Mouse (Mus musculus): ENCODE data around the gene App. TPM values are rescaled to one million over a fixed set of nuclear protein-coding genes. Genes with fewer than 3 reads are reported as not detected.

Gene App
- polyA plus RNA-seq, 1 experiment from 2014 or later, result 239 TPM

DNA sequence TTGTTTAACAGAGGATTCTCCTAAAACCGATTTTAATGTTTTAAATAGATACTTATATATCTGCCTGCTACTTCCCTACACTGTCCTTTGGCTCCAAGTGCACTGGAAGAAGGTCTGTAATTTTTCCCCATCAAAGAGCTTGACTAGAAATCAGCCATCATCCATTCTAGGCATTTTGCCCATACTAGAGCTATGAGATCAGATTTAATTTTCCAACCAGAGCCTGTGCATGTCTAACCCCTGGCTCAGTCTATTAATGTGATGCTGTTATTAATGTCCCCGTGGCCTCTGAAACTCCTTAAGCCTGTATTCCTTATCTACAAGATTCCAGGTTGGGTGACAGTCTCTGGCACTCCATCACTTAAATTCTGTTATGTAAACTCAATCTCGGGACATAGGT is 190.1 kb downstream of the App start:
- DNase-seq (ENCODE audit: low spot score) (peak; percentile 70), ATAC-seq (ENCODE audit: low read depth) (no peak)
- Histone ChIP-seq H3K27ac (replicated peaks; ENCODE audit: low read depth, low read length) (no peak overlapping the region), H3K9me3 (ENCODE audit: control insufficient read depth, low read length) (no peaks in the 10 kb centered on the region), H3K36me3 (ENCODE audit: control insufficient read depth, insufficient read depth, low read length) (peaks cover 7% of the 10 kb centered on the region; the same call in 1 of the 2 replicates), H3K4me1 (ENCODE audit: control insufficient read depth, insufficient read depth, low read length) (peaks cover 5% of the 10 kb centered on the region; the same call in 1 of the 2 replicates), H3K4me2 (ENCODE audit: low read depth, low read length) (no peak overlapping the region), H3K9ac (ENCODE audit: low read depth, low read length) (no peak overlapping the region), H3K4me3 (ENCODE audit: low read depth, low read length) (no peak overlapping the region), H3K27me3 (replicated peaks; ENCODE audit: control insufficient read depth, insufficient read depth, low read length) (no peaks in the 10 kb centered on the region)
- WGBS, result 74% methylated on average over 3 of the region's 3 CpGs

- ATAC-seq (ENCODE audit: low read depth), result no peak
Measured at GRCm38 (mm10) chr16:84982589-84982988, 191.0 kb downstream of the App start.

GRCm38 (mm10) chr16:84978589-84978988 is 195.0 kb downstream of the App start:
- no peak overlapping the region for H3K4me2 ChIP-seq (ENCODE audit: low read depth, low read length)
- H3K36me3 ChIP-seq (ENCODE audit: control insufficient read depth, insufficient read depth, low read length), result peaks cover 30% of the 10 kb centered on the region
- H3K9me3 ChIP-seq (ENCODE audit: control insufficient read depth, low read length), result no peaks in the 10 kb centered on the region
- no peaks in the 10 kb centered on the region for H3K4me1 ChIP-seq (ENCODE audit: control insufficient read depth, insufficient read depth, low read length)
- no peak for DNase-seq (ENCODE audit: low spot score)
- no peak overlapping the region for H3K9ac ChIP-seq (ENCODE audit: low read depth, low read length)
- H3K4me3 ChIP-seq (ENCODE audit: low read depth, low read length), result no peak overlapping the region
- WGBS, result 59% methylated on average over 5 of the region's 5 CpGs
- ATAC-seq (ENCODE audit: low read depth), result no peak
- no peaks in the 10 kb centered on the region for H3K27me3 ChIP-seq (replicated peaks; ENCODE audit: control insufficient read depth, insufficient read depth, low read length)
- no peak overlapping the region for H3K27ac ChIP-seq (replicated peaks; ENCODE audit: low read depth, low read length)

More at GRCm38 (mm10) chr16:84982589-84982988, 191.0 kb downstream of the App start:
- Histone ChIP-seq H3K4me1 (ENCODE audit: control insufficient read depth, insufficient read depth, low read length) (peaks cover 5% of the 10 kb centered on the region; the same call in 1 of the 2 replicates), H3K27ac (replicated peaks; ENCODE audit: low read depth, low read length) (no peak overlapping the region), H3K36me3 (ENCODE audit: control insufficient read depth, insufficient read depth, low read length) (peaks cover 10% of the 10 kb centered on the region), H3K4me2 (ENCODE audit: low read depth, low read length) (no peak overlapping the region), H3K4me3 (ENCODE audit: low read depth, low read length) (no peak overlapping the region), H3K27me3 (replicated peaks; ENCODE audit: control insufficient read depth, insufficient read depth, low read length) (no peaks in the 10 kb centered on the region), H3K9me3 (ENCODE audit: control insufficient read depth, low read length) (no peaks in the 10 kb centered on the region), H3K9ac (ENCODE audit: low read depth, low read length) (no peak overlapping the region)
- 88% methylated on average over 3 of the region's 3 CpGs for WGBS
- DNase-seq (ENCODE audit: low spot score), result no peak

DNA sequence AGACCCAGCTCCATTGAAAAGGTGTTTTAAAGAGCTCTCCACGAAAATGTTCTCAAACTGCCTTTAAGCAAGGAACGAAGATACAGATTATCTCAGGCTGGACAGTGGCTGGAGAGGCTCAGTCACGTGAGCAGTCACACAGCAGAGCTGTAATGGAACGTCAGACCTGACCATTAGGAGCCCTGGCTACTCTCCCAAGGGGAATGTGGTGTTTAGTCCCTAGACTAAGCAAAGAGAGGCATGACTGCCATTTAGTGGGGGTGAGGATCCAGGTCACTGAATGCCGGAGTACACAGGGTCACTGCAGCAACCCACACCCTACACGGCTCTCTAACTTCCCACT is 199.4 kb downstream of the App start:
- Histone ChIP-seq H3K27me3 (replicated peaks; ENCODE audit: control insufficient read depth, insufficient read depth, low read length) (no peaks in the 10 kb centered on the region), H3K9me3 (ENCODE audit: control insufficient read depth, low read length) (no peaks in the 10 kb centered on the region), H3K36me3 (ENCODE audit: control insufficient read depth, insufficient read depth, low read length) (peaks cover 61% of the 10 kb centered on the region), H3K9ac (ENCODE audit: low read depth, low read length) (no peak overlapping the region), H3K4me2 (ENCODE audit: low read depth, low read length) (no peak overlapping the region), H3K27ac (replicated peaks; ENCODE audit: low read depth, low read length) (no peak overlapping the region), H3K4me1 (ENCODE audit: control insufficient read depth, insufficient read depth, low read length) (no peaks in the 10 kb centered on the region), H3K4me3 (ENCODE audit: low read depth, low read length) (no peak overlapping the region)
- 83% methylated on average over 6 of the region's 6 CpGs for WGBS
- ATAC-seq (ENCODE audit: low read depth) (no peak), DNase-seq (ENCODE audit: low spot score) (no peak)

- Histone ChIP-seq H3K9me3 (ENCODE audit: control insufficient read depth, low read length) (no peaks in the 10 kb centered on the region), H3K27ac (replicated peaks; ENCODE audit: low read depth, low read length) (no peak overlapping the region), H3K27me3 (replicated peaks; ENCODE audit: control insufficient read depth, insufficient read depth, low read length) (no peaks in the 10 kb centered on the region), H3K9ac (ENCODE audit: low read depth, low read length) (no peak overlapping the region), H3K4me1 (ENCODE audit: control insufficient read depth, insufficient read depth, low read length) (no peaks in the 10 kb centered on the region), H3K36me3 (ENCODE audit: control insufficient read depth, insufficient read depth, low read length) (peaks cover 66% of the 10 kb centered on the region), H3K4me2 (ENCODE audit: low read depth, low read length) (no peak overlapping the region), H3K4me3 (ENCODE audit: low read depth, low read length) (no peak overlapping the region)
- WGBS, result 93% methylated on average over 15 of the region's 15 CpGs
- ATAC-seq (ENCODE audit: low read depth) (no peak), DNase-seq (ENCODE audit: low spot score) (no peak)
Measured at GRCm38 (mm10) chr16:84973446-84974175, 200.0 kb downstream of the App start.

DNA sequence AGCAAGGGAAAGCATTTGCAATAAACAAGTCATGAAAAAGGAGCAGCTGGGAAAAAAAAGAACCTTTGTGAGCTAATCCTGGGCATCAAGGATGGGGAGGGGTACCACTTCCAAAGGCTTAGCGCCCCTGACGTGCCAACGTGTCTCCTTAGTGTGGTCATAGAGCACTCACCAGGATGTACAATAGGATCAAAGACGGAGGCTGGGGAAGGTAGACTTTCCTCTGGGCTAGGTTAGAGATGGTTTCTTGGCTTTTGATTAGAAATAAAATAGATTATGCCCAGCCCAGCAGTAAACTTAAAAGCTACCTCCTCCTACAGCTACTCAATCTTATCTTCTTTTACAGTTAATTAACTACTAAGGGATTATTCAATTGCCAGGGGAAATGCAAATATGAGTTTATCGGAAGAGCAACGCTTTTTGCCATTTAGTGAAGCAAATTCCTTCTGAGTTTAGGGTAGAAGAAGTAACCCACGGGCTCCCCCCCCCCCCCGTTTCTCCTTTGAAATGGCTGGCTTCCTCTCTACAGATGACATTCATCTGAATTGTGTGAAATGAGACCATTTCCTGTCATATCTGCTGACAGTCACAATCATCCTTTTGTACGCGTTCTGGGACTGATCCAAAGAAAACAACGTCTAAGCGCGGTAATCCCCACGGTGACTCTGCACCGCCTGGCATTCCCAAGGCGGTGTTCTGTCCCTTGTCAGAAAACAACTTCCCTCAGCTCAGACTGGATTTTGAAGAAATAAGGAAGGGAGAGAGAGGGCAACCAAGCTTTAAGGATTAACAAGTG is 201.8 kb downstream of the App start:
- no peak overlapping the region for H3K4me3 ChIP-seq (ENCODE audit: low read depth, low read length)
- no peak overlapping the region for H3K9ac ChIP-seq (ENCODE audit: low read depth, low read length)
- WGBS, result 52% methylated on average over 16 of the region's 16 CpGs
- 0 out of 2 replicates have a peak overlapping the region, but pooled peaks have one; percentile 48 for H3K27ac ChIP-seq (replicated peaks; ENCODE audit: low read depth, low read length)
- no peaks in the 10 kb centered on the region for H3K4me1 ChIP-seq (ENCODE audit: control insufficient read depth, insufficient read depth, low read length)
- peaks cover 68% of the 10 kb centered on the region for H3K36me3 ChIP-seq (ENCODE audit: control insufficient read depth, insufficient read depth, low read length)
- peak; percentile 74 for ATAC-seq (ENCODE audit: low read depth)
- peak overlapping the region; percentile 24; the same call in 1 of the 2 replicates for H3K4me2 ChIP-seq (ENCODE audit: low read depth, low read length)
- H3K27me3 ChIP-seq (replicated peaks; ENCODE audit: control insufficient read depth, insufficient read depth, low read length), result no peaks in the 10 kb centered on the region
- DNase-seq (ENCODE audit: low spot score), result peak; percentile 84
- no peaks in the 10 kb centered on the region for H3K9me3 ChIP-seq (ENCODE audit: control insufficient read depth, low read length)

DNA sequence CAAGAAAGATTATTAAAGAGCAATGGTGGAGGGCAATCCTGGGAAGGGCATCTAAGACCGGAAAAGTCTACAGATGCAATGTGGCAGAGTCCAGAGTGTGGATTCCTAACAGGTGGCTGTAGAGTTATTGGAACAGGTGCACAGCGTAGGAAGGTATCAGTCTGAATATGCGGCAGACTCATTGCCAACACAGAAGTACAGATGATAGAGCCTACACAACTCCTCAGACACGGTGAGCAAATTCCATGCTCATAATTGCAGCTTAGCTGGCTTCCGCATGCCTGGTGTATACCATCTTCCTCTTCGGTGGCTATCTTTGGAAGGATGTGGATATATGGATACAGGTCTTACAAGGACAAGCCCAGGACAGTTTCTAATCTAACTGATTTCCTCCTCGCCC is 204.5 kb downstream of the App start:
- no peak overlapping the region for H3K4me2 ChIP-seq (ENCODE audit: low read depth, low read length)
- H3K9me3 ChIP-seq (ENCODE audit: control insufficient read depth, low read length), result no peaks in the 10 kb centered on the region
- no peak overlapping the region for H3K27ac ChIP-seq (replicated peaks; ENCODE audit: low read depth, low read length)
- no peak overlapping the region for H3K9ac ChIP-seq (ENCODE audit: low read depth, low read length)
- 89% methylated on average over 7 of the region's 7 CpGs for WGBS
- H3K27me3 ChIP-seq (replicated peaks; ENCODE audit: control insufficient read depth, insufficient read depth, low read length), result no peaks in the 10 kb centered on the region
- peaks cover 65% of the 10 kb centered on the region for H3K36me3 ChIP-seq (ENCODE audit: control insufficient read depth, insufficient read depth, low read length)
- DNase-seq (ENCODE audit: low spot score), result no peak
- ATAC-seq (ENCODE audit: low read depth), result no peak
- H3K4me3 ChIP-seq (ENCODE audit: low read depth, low read length), result no peak overlapping the region
- no peaks in the 10 kb centered on the region for H3K4me1 ChIP-seq (ENCODE audit: control insufficient read depth, insufficient read depth, low read length)

DNA sequence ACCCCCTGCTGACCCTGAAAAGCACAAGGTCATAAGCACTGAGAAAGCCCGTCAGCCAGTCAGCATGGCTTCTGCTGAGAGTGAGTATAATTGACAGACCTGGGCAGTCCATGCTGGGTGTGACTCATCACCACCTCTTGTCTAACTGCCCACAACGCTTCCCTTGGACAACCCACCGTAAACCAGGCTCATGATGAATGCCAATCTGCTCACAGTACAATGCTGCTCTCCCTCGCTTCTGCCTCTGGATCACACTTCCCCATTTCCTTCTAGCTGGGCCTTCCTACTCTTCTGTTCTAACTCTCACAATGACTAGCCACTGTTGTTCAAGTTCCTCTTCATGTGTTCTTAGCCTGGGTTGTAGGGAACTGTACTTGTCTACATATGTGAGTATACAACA is 206.6 kb downstream of the App start:
- Histone ChIP-seq H3K4me3 (ENCODE audit: low read depth, low read length) (no peak overlapping the region), H3K4me2 (ENCODE audit: low read depth, low read length) (no peak overlapping the region), H3K27ac (replicated peaks; ENCODE audit: low read depth, low read length) (no peak overlapping the region), H3K36me3 (ENCODE audit: control insufficient read depth, insufficient read depth, low read length) (peaks cover 68% of the 10 kb centered on the region), H3K9me3 (ENCODE audit: control insufficient read depth, low read length) (no peaks in the 10 kb centered on the region), H3K4me1 (ENCODE audit: control insufficient read depth, insufficient read depth, low read length) (no peaks in the 10 kb centered on the region), H3K27me3 (replicated peaks; ENCODE audit: control insufficient read depth, insufficient read depth, low read length) (no peaks in the 10 kb centered on the region), H3K9ac (ENCODE audit: low read depth, low read length) (no peak overlapping the region)
- 83% methylated on average over 4 of the region's 4 CpGs for WGBS
- ATAC-seq (ENCODE audit: low read depth) (no peak; the same call in 1 of the 2 replicates), DNase-seq (ENCODE audit: low spot score) (no peak)

Measured in embryonic facial prominence, embryonic 14.5 days (tissue).